Mouse (Mus musculus) retina, embryonic 14.5 days (tissue): Measurements from ENCODE around the gene Tubd1.
A peak's percentile ranks its signal among the peaks of the same experiment; 100 is the strongest.

Experiments
- DNase-seq: peaks from one replicate; pipeline ENCODE4 v3.0.0-alpha.2; 2015; ENCODE audit warnings: low spot score

The Tubd1 gene

DNA sequence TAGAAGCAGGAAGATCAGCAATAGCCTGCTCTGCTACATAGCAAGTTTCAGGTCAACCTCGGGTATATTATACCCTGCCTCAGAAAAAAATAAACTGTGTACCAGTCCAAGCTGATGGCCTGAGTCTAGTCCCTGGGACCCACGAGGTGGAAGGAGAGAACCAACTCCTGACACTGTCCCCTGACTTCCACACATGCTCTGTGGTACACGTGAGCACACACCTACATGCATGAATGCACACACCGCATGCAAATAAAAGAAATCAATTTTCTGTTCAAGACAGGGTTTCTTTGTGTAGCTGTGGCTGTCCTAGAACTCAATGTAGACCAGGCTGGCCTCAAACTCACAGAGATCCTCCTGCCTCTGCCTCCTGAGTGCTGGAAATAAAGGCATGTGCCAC is 13.5 kb downstream of the Tubd1 start:
- no peak for DNase-seq

DNA sequence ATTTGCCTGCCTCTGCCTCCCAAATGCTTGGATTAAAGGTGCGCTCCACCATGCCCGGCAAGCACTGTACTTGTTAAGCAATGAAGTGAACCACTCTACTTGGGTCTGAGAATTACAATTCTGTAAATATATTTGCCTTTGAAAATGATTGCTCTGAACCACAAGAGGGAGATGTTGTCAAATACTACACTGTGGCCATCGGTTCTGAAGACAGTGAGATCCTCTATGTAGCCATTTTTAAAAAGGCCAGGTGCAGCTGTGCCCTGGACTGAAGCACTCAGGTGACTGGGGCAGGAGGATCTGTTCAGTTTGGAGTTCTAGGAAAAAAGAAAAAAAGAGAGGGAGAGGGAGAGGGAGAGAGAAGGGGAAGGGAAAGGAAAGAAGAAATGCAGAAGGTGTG is 23.6 kb downstream of the Tubd1 start:
- DNase-seq = peak; percentile 44

DNA sequence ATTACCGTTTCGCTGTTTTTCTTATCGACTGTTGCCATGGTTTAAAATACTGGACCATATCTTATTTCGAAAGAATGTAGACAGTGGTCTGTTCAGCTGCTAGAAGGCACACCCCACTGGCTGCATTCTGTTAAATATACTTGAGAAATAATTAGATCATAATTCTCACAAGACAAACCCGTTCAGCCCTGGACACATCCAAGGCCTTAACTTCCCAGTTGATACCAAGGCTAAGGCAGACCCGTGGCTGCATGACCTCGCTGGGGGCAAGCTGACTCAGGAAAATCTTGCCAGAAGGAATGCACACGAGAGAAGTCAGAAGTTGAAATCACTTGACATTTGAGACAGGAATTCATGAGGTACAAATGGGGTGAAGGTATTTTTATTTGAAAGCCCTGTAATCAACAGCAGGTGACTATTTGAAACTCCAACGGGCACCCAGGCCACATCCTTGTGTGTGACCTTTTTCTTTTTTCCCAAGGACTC is 25.5 kb downstream of the Tubd1 start:
- no peak for DNase-seq

DNA sequence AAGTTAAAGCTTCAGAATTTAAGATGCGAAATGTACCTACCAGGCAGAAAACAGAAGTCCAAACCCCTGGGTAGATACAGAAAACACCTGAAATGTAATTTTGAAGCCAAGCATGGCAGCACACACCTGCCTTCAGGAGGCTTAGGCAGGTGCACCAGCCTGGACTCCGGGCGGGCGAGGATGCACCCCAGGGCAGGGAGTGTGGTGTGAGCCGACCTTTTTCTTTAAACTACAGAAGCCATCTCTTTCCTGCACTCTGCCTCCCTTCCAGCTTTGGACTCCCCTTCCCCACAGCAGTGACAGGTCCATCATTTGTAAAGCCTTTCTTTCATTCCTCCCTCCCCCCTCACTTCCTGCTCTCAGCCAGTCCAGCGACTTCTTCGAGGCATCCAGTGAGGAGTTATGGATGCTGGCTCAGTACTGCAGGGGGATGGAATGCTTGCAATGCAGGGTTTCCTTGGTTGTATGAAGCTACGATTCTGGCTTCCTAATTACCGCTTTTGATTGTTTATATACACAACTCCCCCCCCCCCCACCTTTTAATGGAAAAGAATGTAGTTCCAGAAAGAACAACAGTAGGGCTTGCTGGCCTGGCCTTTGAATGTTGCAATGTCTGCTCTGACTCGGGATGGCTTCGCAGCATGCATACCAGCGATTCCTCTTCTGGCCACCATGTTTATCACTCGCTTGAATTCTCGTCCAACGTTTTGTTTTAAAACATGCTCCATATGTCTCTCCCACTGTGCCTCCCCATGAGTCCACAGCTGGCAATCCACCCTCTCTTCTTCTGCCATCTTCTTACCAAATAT is 26.5 kb downstream of the Tubd1 start:
- DNase-seq = peak; percentile 18

DNA sequence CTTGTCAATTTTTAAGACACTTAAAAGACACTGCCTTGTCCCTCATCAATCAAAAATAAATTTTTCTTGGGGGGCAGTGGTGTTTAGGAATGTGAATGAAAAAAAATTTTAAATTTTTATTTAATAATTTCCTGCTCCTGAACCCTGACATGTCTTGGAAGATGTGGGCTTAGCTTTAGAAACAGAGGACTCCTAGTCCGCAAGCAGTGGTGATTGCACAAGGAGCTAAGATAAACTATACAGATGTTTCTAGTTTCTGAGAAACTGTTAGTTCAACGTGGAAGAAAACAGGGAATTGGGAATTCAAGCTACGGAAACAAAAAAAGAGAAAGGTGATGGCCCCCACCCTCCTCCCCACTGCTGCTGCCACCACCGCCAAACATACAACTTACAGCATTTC is 27.1 kb downstream of the Tubd1 start:
- no peak for DNase-seq

DNA sequence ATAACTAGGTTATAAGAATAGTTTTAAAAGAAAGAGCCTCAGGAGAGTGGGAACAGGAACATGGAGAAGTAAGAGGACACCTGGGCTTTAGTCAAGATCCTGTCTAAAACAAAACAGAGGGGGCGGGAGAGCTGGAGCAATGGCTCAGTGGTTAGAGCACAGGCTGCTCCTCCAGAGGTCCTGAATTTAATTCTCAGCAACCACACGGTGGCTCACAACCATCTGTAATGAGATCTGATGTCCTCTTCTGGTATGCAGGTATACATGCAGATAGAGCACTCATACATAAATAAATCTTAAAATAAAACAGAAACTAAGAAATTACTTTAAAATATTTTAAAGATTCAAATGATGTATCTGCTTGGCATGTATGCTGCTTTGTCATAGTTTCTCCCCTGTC is 27.8 kb downstream of the Tubd1 start:
- DNase-seq = no peak

DNA sequence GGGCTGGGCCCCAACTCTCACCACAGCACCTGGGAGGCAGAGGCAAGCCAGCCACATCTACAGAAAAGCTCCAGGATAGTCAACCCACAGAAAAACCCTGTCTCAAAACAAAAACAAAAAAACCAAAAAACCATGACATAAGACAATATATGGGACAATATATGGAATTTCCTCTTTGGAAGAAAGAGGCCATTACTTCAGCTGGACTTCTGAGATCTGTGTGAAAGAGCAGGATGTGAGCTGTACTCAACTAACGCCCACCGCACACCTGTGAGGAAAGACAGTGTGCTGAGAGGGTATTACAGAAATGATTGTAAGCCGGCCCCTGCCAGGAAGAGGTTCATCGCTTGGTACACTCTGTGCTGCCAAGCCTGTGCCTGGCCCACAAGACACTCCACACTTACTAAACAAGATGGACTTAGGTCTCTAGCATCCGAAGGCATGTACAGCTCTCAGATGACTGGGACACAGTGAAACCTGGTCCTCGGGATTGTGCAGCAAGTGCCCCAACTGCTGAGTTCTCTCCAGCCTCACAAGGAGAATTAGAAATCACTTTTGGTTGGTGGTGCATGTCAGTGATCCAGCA is 28.9 kb downstream of the Tubd1 start:
- DNase-seq = no peak

DNA sequence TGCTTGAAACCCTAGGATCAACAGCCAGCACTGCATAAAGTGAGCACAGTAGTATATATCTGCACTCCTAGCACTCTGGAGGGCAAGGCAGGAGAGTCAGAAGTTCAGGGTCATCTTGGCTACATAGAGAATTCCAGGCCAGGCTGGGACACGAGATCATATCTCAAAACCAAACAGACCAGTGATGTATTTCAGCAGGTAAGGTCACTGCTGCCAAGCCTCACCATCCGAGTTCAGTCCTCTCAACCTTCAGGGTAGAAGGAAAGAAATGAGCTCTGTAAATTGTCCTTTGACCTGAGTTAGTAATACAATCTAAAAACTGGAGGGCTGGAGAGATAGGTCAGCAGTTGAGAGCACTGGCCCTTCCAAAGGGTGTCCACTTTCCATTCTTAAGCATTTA is 29.6 kb downstream of the Tubd1 start:
- DNase-seq = no peak

DNA sequence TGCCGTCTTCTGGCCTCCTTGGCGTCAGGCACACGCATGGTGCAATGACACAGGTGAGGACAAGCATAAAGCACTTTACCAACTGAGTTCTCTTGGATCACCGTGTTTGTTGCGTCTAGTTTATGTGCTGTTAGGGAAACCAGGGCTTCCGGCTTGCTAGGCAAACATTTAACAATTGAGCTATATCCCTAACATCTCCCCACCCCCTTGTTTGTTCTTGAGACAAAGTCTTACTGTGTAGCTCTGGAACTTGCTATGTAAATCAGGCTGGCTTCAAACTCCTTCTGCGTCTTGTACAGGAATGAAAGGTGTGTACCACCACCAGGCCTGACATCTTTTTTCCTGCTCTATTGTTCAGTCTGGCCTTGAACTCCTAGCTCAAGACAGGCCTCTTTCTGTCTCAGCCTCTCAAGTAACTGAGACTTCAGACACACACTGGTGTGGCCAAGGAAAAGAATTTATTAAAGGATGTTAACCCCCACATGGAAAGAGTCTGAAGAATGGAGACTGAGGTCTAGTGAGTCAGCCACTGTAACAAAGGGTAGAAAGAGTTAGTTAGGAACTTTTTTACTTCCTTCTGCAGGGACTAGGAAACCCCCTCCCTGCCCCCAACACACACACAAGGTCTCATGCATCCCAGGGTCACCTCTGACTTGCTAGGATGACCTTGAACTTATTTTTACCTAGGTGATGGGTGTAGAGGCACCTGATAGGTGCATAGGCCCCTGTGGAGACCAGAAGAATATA is 31.0 kb downstream of the Tubd1 start:
- no peak for DNase-seq

DNA sequence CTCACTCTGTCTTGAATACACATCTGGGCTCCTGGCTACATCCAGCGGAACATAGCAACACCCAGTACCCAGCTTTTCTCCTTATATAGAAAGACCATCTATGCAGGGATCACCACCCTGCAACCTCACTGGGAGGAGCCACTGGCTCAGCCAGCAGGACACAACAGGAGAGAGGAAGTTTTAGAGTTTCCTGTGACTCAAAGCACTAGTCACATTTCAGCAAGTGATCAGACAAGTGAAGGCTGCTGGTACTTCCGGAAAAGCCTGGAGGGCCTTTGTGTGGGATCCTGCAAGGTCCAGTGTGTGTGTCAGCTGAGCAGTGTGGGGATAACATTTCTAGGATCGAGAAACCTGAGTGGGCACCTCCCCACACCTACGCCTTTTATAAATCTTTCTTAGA is 32.4 kb downstream of the Tubd1 start:
- DNase-seq = no peak

DNA sequence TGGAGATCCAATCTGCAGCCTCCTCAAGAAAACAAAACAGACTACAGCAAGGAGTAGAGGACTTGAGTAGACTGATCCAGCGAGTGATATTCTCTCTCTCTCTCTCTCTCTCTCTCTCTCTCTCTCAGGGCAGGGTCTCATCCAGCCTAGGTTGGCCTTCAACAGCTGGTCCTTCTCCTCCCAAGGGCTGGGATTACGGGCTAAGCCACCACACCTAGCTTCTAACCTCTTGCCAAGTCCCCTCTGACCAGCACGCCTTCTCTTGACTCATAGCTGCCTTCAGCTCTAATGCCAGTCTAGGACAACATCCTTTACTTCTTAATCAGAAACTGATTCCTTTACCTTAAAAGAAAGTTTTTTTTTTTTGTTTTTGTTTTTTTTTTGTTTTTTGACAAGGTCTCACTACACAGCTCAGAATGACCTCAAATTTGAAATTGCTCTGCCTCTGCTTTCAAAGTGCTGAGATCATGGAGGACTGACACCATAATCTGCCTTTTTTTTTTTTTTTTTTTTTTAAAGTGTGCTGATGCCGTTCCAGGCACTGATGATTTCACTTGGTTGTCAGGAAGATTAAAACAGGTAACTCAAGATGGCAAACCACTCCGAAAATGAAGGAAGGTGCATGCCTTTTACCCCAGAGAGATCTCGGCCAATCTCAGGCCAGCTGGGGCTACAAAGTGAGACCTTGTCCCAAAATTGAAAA is 33.5 kb downstream of the Tubd1 start:
- DNase-seq = no peak

DNA sequence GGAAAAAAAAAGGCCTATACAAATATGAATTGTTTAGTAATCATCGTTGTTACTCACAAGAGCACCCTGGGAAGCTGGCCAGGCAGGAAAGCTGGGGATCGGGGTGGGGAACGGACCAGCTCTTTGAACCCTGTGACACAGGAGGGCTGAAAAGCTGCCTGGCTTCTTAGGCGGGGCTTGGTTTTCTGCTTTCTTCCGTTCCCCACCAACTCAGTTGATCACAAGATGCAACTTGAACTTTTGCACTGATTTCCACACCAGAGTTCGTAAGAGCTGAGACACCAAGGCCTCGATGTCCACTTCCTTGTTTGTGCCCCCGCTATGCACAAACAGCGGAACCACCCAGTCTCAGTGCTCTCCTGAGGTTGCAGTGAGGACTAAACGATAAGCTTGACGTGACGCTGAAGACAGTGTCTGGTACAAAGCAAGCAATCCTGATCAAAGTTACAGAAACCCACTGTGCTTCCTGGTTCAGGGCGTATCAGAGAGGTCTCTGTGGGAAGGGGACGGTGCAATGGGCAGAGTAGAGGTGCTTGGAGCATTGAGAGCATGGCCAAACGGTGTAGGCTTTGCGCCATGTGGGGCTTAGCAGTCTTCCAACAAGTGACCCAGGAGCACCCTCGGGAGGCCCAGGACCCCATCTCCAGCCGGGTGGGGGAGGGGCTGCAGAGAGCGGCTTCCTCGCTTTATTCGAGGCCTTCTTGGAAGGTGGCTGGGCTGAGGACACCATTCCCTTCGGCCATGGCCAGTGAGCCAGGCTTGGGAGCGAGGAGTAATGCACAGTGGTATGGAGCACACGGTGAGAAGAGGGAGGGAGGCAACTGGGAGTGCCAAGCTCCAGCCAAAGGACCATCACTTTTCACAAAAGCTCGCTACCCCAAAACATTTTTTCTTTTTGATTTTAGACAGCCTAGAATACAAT is 34.3 kb downstream of the Tubd1 start:
- no peak for DNase-seq

DNA sequence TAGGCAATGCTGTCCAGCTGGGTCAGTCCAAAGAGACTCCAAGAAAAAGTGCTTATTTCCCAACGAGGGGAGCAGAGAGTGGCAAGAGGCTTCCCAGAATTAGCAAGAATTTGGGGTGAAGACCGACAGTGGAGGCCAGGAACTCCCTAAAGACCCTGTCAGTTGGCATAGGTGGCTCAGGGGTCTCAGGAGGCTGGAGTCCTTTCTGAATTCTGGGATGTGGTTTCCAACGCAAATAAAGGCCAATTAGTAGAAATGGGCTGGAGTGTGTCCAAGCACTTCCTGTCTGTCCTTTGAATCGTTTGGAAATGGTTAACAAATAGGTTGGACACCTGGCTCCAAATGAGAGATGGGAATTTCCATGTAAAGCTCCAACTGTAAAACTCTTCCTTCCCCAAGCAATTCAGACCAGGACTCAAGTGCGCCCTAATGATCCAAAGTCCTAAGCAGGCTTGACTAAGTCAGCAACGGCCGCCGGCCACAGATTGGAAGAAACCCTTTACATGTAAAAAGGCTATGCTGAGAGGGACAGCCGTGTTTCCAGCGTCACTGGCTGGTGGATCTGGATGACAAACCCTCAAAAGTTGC is 35.0 kb downstream of the Tubd1 start:
- no peak for DNase-seq

DNA sequence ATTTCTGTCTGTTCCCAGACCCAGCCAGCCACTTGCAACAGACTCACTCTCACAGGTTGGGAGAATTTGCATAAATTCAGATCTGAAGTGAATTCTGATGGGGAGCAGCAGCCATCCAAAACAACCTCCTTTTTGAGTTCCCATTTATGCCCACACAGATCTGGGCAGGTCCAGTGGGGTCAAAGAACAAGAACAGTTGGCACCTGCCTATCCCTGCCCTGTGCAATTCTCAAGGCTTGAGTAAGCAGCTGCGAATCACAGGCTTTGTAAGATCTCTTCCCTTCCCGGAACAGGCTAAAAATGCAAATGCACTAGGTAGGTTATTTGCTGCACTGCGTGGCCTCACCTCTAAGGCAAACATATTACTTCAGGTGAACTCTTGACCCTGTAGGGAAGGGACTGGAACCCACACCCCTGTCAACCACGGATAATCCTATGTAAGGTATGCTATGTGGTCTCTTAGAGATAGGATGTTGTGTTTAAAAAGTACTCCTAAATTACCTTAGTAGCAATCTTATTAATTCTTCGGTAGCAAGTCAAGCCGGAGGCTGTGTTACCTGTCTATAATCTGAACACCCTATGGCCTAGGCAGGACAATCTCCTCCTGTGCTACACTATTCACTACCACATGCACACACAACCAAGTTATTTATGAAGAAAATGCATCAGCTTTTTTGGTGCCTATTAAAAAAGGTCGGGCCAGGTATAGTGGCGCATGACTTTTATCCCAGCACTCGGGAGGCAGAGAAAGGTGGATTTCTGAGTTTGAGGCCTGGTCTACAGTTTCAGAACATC is 35.7 kb downstream of the Tubd1 start:
- no peak for DNase-seq

DNA sequence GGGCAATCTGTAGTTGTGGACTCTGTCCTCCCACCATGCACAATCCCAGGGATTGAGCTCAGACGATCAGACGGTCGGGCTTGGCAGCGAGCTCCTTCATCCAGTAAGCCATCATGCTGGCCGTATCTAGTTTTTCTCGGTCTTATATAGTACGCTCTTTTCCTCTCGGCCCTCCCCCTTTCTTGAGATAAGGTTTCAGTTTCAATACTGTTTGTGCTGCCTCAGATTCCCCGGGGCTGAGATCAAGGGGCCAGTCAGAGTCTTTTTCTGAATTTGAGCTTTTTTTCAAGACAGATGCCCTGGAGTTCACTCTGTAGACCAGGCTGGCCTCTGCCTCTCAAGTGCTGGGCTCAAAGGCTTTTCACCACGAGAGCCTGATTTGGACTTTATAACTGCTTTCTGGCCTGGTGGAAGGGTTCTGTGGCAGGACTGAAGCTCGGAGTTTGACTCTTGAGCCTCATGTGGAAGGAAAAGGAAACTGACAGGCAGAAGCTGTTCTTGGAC is 36.5 kb downstream of the Tubd1 start:
- no peak for DNase-seq

DNA sequence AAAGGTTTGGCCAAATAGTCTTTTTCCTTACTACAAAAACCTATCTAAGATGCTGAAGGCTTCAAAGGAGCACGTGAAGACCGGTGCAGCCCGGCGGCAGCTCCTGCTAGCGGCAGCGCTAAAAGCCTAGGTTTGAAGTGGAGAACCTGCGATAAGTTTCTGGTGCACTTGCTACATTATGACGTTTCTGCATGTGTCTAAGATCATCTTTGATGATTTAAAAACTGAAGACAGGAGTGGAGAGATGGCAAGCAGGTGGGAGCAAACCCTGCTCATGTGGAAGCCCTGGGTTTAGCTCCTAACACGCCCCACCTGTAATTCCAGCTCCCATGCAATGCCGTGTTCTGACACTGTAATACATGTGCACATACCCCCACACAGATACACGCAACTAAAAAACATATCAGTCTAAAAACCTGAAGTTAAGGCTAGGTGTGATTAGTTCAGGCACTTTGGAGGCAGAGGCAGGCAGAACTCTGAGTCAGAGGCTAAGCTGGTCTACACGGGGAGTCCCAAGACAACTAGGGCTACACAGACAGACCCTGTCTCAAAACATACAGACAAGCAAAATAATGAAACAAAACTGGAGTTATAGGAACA is 37.3 kb downstream of the Tubd1 start:
- DNase-seq = no peak

DNA sequence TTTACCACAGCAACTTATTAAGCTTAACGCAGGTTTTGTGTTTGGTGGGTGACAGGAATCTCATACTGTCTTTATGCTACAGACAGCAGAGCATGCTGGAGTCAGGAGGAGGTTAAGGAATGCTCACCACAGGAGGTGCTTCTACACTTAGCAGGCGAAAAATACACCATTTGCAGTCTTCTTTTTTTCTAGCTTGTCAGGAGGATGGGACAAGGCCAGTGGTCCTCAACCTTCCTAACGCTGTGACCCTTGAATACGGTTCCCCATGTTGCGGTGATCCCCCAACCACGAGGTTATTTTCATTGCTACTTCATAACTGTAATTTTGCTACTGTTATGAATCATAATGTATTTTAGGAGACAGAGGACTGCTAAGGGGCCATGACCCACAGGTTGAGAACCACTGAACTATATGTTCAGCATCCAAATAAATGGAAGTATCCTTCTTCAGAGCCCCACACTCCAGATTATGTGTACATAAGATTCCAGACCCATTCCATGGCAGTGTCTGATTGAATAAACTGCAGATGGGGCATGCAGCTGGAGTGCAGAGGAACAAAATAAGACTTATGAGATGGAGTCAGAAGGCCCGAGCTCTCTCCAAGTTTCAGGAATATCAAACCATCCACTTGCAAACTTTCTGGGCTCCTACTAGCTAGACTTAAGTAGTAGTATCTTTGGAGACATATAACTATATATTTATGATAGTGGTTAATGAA is 37.9 kb downstream of the Tubd1 start:
- DNase-seq = no peak

DNA sequence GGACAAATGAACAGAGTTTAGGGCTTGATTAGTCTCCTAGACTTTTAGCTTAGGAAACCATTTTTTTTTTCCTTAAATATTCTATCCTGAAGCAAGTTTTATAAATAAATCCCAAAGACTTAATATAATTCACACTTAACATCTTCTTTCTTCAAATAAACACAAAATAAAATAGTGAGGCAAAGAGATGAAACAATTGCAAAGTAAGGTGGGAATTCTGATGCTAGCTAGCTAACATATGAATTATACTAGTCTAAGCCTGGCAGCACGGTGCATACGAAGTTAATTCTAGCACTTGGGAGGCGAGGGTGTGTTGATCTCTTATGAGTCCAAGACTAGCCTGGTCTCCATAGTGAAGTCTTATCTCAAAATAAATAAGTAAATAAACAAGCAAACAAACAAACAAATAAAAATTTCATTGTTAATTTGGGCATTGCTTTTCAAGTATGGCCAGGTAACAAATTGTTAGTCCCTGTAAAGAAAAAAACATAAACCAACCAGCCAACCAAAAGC is 38.6 kb downstream of the Tubd1 start:
- DNase-seq = no peak
